Mouse (Mus musculus): Measurements from ENCODE around the gene Cables2. TPM values are rescaled to one million over a fixed set of nuclear protein-coding genes. Genes with fewer than 3 reads are reported as not detected.

Cables2 gene
- polyA plus RNA-seq, 1 experiment = 16.3 TPM

DNA sequence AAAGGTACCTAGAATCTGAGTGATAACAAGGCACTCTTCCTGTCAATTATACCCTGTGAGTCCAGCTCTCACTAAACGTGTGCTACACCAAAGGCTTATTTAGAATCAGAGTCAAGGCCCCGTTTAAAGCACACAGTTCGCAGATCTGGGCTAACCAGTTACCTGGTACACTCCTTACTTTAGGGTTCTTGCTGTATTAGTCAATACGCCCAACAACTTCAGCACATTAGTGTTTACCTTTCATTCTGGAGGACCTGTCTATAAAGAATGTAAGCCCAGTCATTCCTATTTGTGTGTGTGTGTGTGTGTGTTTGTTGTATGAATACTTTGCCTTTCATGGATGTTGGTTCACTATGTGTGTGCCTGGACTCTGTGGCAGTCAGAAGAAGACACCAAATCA is 30.2 kb downstream of the Cables2 start:
- 78% methylated on average over 4 of the region's 4 CpGs for WGBS
- TF ChIP-seq CTCF (IDR thresholded peaks at IDR 0.05; ENCODE audit: control insufficient read depth, insufficient read depth, low read length) = no peak
- no peak for TF ChIP-seq POLR2A (IDR thresholded peaks at IDR 0.05; ENCODE audit: borderline replicate concordance, control insufficient read depth, low read depth, low read length)
- H3K4me3 ChIP-seq (replicated peaks; ENCODE audit: control insufficient read depth, low read depth, low read length) = no peak overlapping the region
- H3K4me1 ChIP-seq (ENCODE audit: control insufficient read depth, insufficient read depth, low read length) = no peaks in the 10 kb centered on the region
- no peak overlapping the region for H3K27ac ChIP-seq (ENCODE audit: control insufficient read depth, insufficient read depth, low read depth, low read length, poor library complexity)

DNA sequence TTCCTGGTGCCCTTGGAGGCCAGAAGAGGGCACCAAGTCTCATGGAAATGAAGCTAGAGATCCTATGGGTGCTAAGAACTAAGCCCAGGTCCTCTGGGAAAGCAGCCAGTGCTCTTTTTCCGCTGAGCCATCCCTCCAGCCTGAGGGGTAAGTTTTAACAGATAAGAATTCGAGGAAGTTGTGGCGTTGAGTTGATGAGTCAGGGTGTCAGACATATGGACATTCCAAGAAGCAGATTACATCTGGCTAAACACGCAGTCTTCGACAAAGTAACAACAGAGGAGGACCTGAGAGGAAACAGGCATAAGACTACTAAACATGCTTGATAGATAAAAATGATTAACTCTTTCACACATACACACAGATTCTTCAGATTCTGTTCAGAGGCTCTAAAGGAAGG is 34.7 kb downstream of the Cables2 start:
- TF ChIP-seq POLR2A (IDR thresholded peaks at IDR 0.05; ENCODE audit: borderline replicate concordance, control insufficient read depth, low read depth, low read length) (no peak), CTCF (IDR thresholded peaks at IDR 0.05; ENCODE audit: control insufficient read depth, insufficient read depth, low read length) (no peak)

DNA sequence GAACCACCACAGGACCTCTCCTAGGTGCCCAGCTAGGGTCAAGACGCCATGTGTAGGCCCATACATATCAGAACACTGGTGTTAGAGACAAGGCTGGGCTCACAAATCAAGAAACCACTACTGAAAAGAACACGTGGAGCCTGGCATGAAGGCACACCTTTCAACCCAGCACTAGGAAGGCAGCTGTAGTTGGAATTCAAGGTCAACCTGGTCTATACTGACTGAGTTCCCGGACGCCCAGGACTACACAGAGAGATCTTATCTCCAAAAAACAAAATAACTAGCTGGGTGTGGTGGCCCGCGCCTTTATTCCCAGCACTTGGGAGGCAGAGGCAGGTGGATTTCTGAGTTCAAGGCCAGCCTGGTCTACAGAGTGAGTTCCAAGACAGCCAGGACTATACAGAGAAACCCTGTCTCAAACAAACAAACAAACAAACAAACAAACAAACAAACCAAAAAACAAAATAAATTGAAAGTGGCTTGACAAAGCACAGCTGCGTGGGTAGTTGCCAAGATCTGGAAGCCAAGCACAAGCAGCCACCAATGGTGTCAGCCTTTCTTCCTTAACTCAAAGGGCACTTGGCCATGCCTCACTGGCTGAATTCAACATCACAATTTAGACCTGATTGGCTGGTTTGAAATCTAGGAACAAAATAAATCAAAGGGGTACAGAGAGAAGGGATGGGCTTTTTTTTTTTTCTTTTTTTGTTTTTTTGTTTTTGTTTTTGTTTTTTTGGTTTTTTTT is 35.5 kb downstream of the Cables2 start:
- no peak overlapping the region for H3K27ac ChIP-seq (ENCODE audit: control insufficient read depth, insufficient read depth, low read depth, low read length, poor library complexity)
- 84% methylated on average over 7 of the region's 7 CpGs for WGBS
- no peaks in the 10 kb centered on the region for H3K4me1 ChIP-seq (ENCODE audit: control insufficient read depth, insufficient read depth, low read length)
- H3K4me3 ChIP-seq (replicated peaks; ENCODE audit: control insufficient read depth, low read depth, low read length) = no peak overlapping the region
- TF ChIP-seq CTCF (IDR thresholded peaks at IDR 0.05; ENCODE audit: control insufficient read depth, insufficient read depth, low read length) (no peak), POLR2A (IDR thresholded peaks at IDR 0.05; ENCODE audit: borderline replicate concordance, control insufficient read depth, low read depth, low read length) (no peak)

More for the DNA sequence above, 34.7 kb downstream of the Cables2 start:
- Histone ChIP-seq H3K27ac (ENCODE audit: control insufficient read depth, insufficient read depth, low read depth, low read length, poor library complexity) (no peak overlapping the region), H3K4me1 (ENCODE audit: control insufficient read depth, insufficient read depth, low read length) (no peaks in the 10 kb centered on the region), H3K4me3 (replicated peaks; ENCODE audit: control insufficient read depth, low read depth, low read length) (no peak overlapping the region)
- 26% methylated on average over 5 of the region's 5 CpGs for WGBS

DNA sequence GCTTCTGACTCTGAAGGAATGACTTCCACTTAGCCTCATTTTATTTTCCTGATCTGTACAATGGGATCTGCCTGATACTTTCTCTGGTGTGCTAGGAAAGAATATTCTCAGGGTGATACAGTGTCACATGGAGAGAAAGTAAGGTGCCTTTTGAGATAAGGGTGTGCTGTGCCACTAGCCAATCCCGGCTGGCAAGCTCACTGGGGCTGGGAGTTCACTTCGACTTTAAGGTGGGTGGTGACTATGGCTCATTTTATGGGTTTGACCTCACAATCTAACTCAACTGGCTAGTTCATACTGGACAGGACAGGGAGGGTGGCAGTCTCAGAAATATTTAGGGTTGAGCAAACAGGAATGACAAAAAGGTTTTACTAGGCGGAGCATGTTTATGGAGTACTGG is 36.4 kb downstream of the Cables2 start:
- Histone ChIP-seq H3K27ac (ENCODE audit: control insufficient read depth, insufficient read depth, low read depth, low read length, poor library complexity) (no peak overlapping the region), H3K4me3 (replicated peaks; ENCODE audit: control insufficient read depth, low read depth, low read length) (no peak overlapping the region), H3K4me1 (ENCODE audit: control insufficient read depth, insufficient read depth, low read length) (no peaks in the 10 kb centered on the region)
- 70% methylated on average over 3 of the region's 3 CpGs for WGBS
- TF ChIP-seq POLR2A (IDR thresholded peaks at IDR 0.05; ENCODE audit: borderline replicate concordance, control insufficient read depth, low read depth, low read length) (no peak), CTCF (IDR thresholded peaks at IDR 0.05; ENCODE audit: control insufficient read depth, insufficient read depth, low read length) (no peak)

DNA sequence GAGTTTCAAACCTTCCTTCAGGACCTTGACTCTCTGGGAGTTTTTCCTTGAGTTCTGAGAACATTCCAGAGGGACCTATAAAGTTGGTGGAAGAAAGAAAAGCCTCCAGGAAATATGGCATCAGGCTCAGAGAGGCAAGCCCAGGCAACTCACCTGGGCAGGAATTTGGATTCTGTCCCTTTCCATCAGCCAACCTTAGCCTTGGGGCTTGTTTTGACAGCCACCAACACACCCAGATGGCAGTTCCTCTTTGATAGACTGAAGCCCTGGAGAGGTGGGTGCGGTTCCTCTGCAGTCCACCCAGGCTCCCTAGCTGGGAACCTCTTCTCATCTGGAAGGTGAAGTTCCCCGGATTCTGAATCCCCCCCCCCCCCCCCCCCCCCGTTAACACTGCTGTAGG is 36.8 kb downstream of the Cables2 start:
- 33% methylated on average over 3 of the region's 3 CpGs for WGBS

DNA sequence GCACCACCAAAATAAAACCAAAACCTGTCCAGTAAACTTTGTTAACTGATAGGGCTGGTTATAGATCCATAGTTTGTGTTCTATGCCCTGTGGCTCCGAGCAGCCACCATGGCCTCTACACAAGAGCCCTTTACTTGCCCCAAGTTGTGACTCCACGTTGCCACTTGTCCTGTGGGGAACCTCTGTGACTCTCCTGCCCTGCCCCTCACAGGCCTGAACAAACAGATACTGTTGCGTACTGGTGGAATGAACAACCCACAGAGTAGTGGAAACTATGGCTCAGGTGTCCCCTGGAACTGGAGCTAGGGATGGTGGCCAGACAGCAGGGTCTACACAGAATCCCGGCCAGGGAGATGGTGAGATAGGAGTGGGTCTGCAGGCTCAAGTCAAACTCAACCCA is 37.5 kb downstream of the Cables2 start:
- Histone ChIP-seq H3K27ac (ENCODE audit: control insufficient read depth, insufficient read depth, low read depth, low read length, poor library complexity) (no peak overlapping the region), H3K4me3 (replicated peaks; ENCODE audit: control insufficient read depth, low read depth, low read length) (no peak overlapping the region), H3K4me1 (ENCODE audit: control insufficient read depth, insufficient read depth, low read length) (no peaks in the 10 kb centered on the region)
- TF ChIP-seq CTCF (IDR thresholded peaks at IDR 0.05; ENCODE audit: control insufficient read depth, insufficient read depth, low read length) (no peak), POLR2A (IDR thresholded peaks at IDR 0.05; ENCODE audit: borderline replicate concordance, control insufficient read depth, low read depth, low read length) (no peak)
- WGBS = 80% methylated on average over 4 of the region's 4 CpGs

More for the DNA sequence above, 36.8 kb downstream of the Cables2 start:
- TF ChIP-seq POLR2A (IDR thresholded peaks at IDR 0.05; ENCODE audit: borderline replicate concordance, control insufficient read depth, low read depth, low read length) = no peak
- TF ChIP-seq CTCF (IDR thresholded peaks at IDR 0.05; ENCODE audit: control insufficient read depth, insufficient read depth, low read length) = no peak
- Histone ChIP-seq H3K4me3 (replicated peaks; ENCODE audit: control insufficient read depth, low read depth, low read length) (no peak overlapping the region), H3K27ac (ENCODE audit: control insufficient read depth, insufficient read depth, low read depth, low read length, poor library complexity) (no peak overlapping the region), H3K4me1 (ENCODE audit: control insufficient read depth, insufficient read depth, low read length) (no peaks in the 10 kb centered on the region)

DNA sequence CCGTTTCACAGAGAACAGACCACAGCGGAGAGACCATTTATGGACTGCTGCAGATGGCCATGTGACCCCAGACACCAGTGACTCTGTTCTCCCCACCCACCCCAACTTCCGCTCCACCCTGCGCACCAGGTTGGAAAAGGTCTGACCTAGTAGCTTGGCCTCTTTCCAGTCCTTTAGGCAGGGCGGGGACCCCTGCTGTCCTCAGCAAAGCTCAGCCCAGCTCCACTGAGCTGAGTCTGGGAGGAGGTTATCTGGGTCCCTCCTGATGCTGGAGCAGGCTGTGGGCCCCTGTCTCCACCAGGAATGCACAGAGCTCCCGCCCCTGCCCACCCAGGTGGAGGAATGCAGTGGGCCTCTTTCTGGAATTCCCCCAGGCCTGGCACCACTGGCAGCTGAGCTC is 38.3 kb downstream of the Cables2 start:
- no peak for TF ChIP-seq POLR2A (IDR thresholded peaks at IDR 0.05; ENCODE audit: borderline replicate concordance, control insufficient read depth, low read depth, low read length)
- no peak for TF ChIP-seq CTCF (IDR thresholded peaks at IDR 0.05; ENCODE audit: control insufficient read depth, insufficient read depth, low read length)
- H3K4me3 ChIP-seq (replicated peaks; ENCODE audit: control insufficient read depth, low read depth, low read length) = no peak overlapping the region
- 73% methylated on average over 6 of the region's 6 CpGs for WGBS
- no peak overlapping the region for H3K27ac ChIP-seq (ENCODE audit: control insufficient read depth, insufficient read depth, low read depth, low read length, poor library complexity)
- H3K4me1 ChIP-seq (ENCODE audit: control insufficient read depth, insufficient read depth, low read length) = no peaks in the 10 kb centered on the region

DNA sequence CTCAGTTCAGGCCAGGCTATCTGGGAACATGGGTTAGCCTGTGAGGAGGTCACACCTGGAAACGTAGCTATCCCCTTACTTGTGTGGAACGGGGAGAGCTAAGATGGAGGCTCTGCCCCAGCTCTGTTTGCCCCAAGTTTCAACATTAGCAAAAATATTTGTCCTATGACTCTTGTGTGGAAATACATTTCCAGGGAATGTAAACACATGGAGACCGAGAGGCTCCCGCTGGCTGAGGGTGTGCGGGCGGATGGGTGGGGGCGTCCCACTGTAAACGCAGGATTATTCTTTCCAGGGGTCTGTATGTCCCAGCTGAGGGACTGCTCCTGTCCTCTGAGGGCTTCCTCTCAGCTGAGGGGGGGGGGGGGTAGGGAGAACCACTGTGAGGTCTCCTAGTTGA is 38.9 kb downstream of the Cables2 start:
- Histone ChIP-seq H3K4me1 (ENCODE audit: control insufficient read depth, insufficient read depth, low read length) (no peaks in the 10 kb centered on the region), H3K4me3 (replicated peaks; ENCODE audit: control insufficient read depth, low read depth, low read length) (no peak overlapping the region), H3K27ac (ENCODE audit: control insufficient read depth, insufficient read depth, low read depth, low read length, poor library complexity) (no peak overlapping the region)
- TF ChIP-seq CTCF (IDR thresholded peaks at IDR 0.05; ENCODE audit: control insufficient read depth, insufficient read depth, low read length) = no peak
- no peak for TF ChIP-seq POLR2A (IDR thresholded peaks at IDR 0.05; ENCODE audit: borderline replicate concordance, control insufficient read depth, low read depth, low read length)
- WGBS = 90% methylated on average over 8 of the region's 8 CpGs
